Mouse (Mus musculus): ENCODE results near the gene Rps23. TPM values are rescaled to one million over a fixed set of nuclear protein-coding genes. Genes with fewer than 3 reads are reported as not detected.

Rps23 gene
- total RNA-seq, 2 experiments from 2014 or later: 179 to 231 TPM

- no peak overlapping the region for H3K27ac ChIP-seq
- DNase-seq: no peak
- no peak overlapping the region for H3K4me3 ChIP-seq
- TF ChIP-seq CTCF (IDR thresholded peaks at IDR 0.05): no peak
- intact Hi-C loops (cut with DNase I): no loop called here
Observed at GRCm38 (mm10) chr13:90958894-90959293, 36.1 kb downstream of the Rps23 start.

GRCm38 (mm10) chr13:90960591-90960990 lies 37.8 kb downstream of the Rps23 start:
- Histone ChIP-seq H3K27ac (no peak overlapping the region), H3K4me3 (no peak overlapping the region)
- no peak for DNase-seq
- intact Hi-C loops (cut with DNase I): no loop called here
- no peak for TF ChIP-seq CTCF (IDR thresholded peaks at IDR 0.05)

GRCm38 (mm10) chr13:90962836-90963760 lies 40.3 kb downstream of the Rps23 start:
- Histone ChIP-seq H3K27ac (no peak overlapping the region), H3K4me3 (no peak overlapping the region)
- no peak for DNase-seq
- intact Hi-C loops (cut with DNase I): no loop called here
- TF ChIP-seq CTCF (IDR thresholded peaks at IDR 0.05): no peak

- no peak overlapping the region for H3K4me3 ChIP-seq
- H3K27ac ChIP-seq: no peak overlapping the region
- intact Hi-C loops (cut with DNase I): no loop called here
- DNase-seq: no peak
- no peak for TF ChIP-seq CTCF (IDR thresholded peaks at IDR 0.05)
Observed at GRCm38 (mm10) chr13:90964511-90964910, 41.8 kb downstream of the Rps23 start.

GRCm38 (mm10) chr13:90965996-90966395 lies 43.2 kb downstream of the Rps23 start:
- Histone ChIP-seq H3K27ac (no peak overlapping the region), H3K4me3 (no peak overlapping the region)
- no peak for DNase-seq
- intact Hi-C loops (cut with DNase I): loop anchor here (5.0 kb wide), 3 partner anchors 401 to 671 kb away; partner anchors contain the start of gene Ssbp2
- TF ChIP-seq CTCF (IDR thresholded peaks at IDR 0.05): no peak

GRCm38 (mm10) chr13:90967422-90967821 lies 44.7 kb downstream of the Rps23 start:
- intact Hi-C loops (cut with DNase I): loop anchor here (1.0 to 5.0 kb wide), 4 partner anchors 126 to 670 kb away; partner anchors contain the start of gene Ssbp2
- H3K27ac ChIP-seq: no peak overlapping the region
- DNase-seq: peak; percentile 84
- no peak overlapping the region for H3K4me3 ChIP-seq
- TF ChIP-seq CTCF (IDR thresholded peaks at IDR 0.05): peak; percentile 91

GRCm38 (mm10) chr13:90968940-90969339 lies 46.2 kb downstream of the Rps23 start:
- DNase-seq: no peak
- Histone ChIP-seq H3K27ac (no peak overlapping the region), H3K4me3 (no peak overlapping the region)
- no peak for TF ChIP-seq CTCF (IDR thresholded peaks at IDR 0.05)
- intact Hi-C loops (cut with DNase I): loop anchor here (5.0 kb wide), 3 partner anchors 398 to 668 kb away; partner anchors contain the start of gene Ssbp2

- no peak for TF ChIP-seq CTCF (IDR thresholded peaks at IDR 0.05)
Observed at GRCm38 (mm10) chr13:90970259-90971017, 47.7 kb downstream of the Rps23 start.

GRCm38 (mm10) chr13:90973409-90973808 lies 50.7 kb downstream of the Rps23 start:
- Histone ChIP-seq H3K4me3 (no peak overlapping the region), H3K27ac (no peak overlapping the region)
- no peak for DNase-seq
- TF ChIP-seq CTCF (IDR thresholded peaks at IDR 0.05): no peak
- intact Hi-C loops (cut with DNase I): no loop called here

More at GRCm38 (mm10) chr13:90970259-90971017, 47.7 kb downstream of the Rps23 start:
- H3K27ac ChIP-seq: no peak overlapping the region
- intact Hi-C loops (cut with DNase I): no loop called here
- no peak for DNase-seq
- no peak overlapping the region for H3K4me3 ChIP-seq

Other genes starting within 250 kb of the Rps23 start
- not detected for gene Atp6ap1l, start 17.6 kb upstream of the Rps23 start, total RNA-seq (2021)

Measured in gastrocnemius, adult 2 months (tissue).